Mouse (Mus musculus) embryonic fibroblast, embryonic 13.5 days (primary cell): ENCODE measurements around the gene Medag.

Source experiments
- CTCF ChIP-seq: IDR thresholded peaks from 2 replicates; pipeline ENCODE4 v1.5.1; 2011; ENCODE audit warnings: mild to moderate bottlenecking, control low read depth, low read length, moderate library complexity, borderline replicate concordance; ENCODE audit not compliant: insufficient read depth
- POLR2A ChIP-seq: IDR thresholded peaks from 2 replicates; pipeline ENCODE4 v1.6.1; 2011; ENCODE audit warnings: low read depth, mild to moderate bottlenecking, control low read depth, low read length, moderate library complexity

GRCm38 (mm10) chr5:149402029-149402428 lies 9.5 kb upstream of the Medag start:
- no peak for TF ChIP-seq CTCF
- TF ChIP-seq POLR2A = no peak
